Mouse (Mus musculus) spleen, adult 2 months (tissue): ENCODE results near the gene Mettl7a3. TPM values are rescaled to one million over a fixed set of nuclear protein-coding genes. Genes with fewer than 3 reads are reported as not detected.
A peak's percentile ranks its signal among the peaks of the same experiment; 100 is the strongest.
"Not testable (repeated sequence)": the region's sequence is repeated elsewhere in the genome, so short reads cannot be mapped to it uniquely, and the experiment has no call there.

Experiments
- DNase-seq, 2 experiments: peaks; one replicate each; pipeline versions ENCODE4 v3.0.0 to v3.0.0-alpha.2; 2012 to 2021; ENCODE audit warnings: low spot score in 2 of 2, low read depth in 1 of 2
- H3K27ac ChIP-seq: fragments of 200-500 bp; 2 replicates; pipeline ENCODE4 v1.5.1; 2012; ENCODE audit warnings: low read length, inconsistent platforms; ENCODE audit not compliant: insufficient read depth
- H3K27me3 ChIP-seq: fragments of 200-500 bp; 2 replicates; pipeline ENCODE4 v1.6.1; 2012; ENCODE audit warnings: mild to moderate bottlenecking, moderate library complexity, low read length, inconsistent platforms; ENCODE audit not compliant: control insufficient read depth, insufficient read depth
- H3K36me3 ChIP-seq: fragments of 200-500 bp; 2 replicates; pipeline ENCODE4 v1.6.1; 2012; ENCODE audit warnings: mild to moderate bottlenecking, low read length, inconsistent platforms; ENCODE audit not compliant: control insufficient read depth, insufficient read depth
- H3K4me1 ChIP-seq: fragments of 200-500 bp; 2 replicates; pipeline ENCODE4 v1.6.1; 2011; ENCODE audit warnings: inconsistent platforms; ENCODE audit not compliant: control insufficient read depth, insufficient read depth, insufficient read length
- H3K4me3 ChIP-seq: fragments of 200-500 bp; 2 replicates; pipeline ENCODE4 v1.5.1; 2011; ENCODE audit warnings: mild to moderate bottlenecking, inconsistent platforms; ENCODE audit not compliant: insufficient read depth, insufficient read length; ENCODE audit errors: extremely low read depth
- CTCF ChIP-seq: fragments of 200-500 bp; IDR thresholded peaks from 2 replicates; pipeline ENCODE4 v1.5.1; 2011; ENCODE audit warnings: mild to moderate bottlenecking, inconsistent platforms; ENCODE audit not compliant: insufficient read depth, insufficient read length, insufficient replicate concordance; ENCODE audit errors: extremely low read depth
- POLR2A ChIP-seq: fragments of 200-500 bp; IDR thresholded peaks from 2 replicates; pipeline ENCODE4 v1.6.1; 2011; ENCODE audit warnings: low read depth, low read length, inconsistent platforms
- WGBS: fragments of 180-500 bp; shearing (Covaris S2); methylation state at CpG from one replicate; pipeline ENCODE4 v1.1.7; 2018; 5-methylcytosine and 5-hydroxymethylcytosine counted together
- polyA plus RNA-seq: library from polyadenylated mRNA; depleted of rRNA; stranded (reverse); fragments of >200 nt; gene quantifications from 2 replicates; pipeline ENCODE4 v1.2.3, GENCODE M21; 2012

Mettl7a3 gene
- polyA plus RNA-seq, 1 experiment, result 0.08 TPM

DNA sequence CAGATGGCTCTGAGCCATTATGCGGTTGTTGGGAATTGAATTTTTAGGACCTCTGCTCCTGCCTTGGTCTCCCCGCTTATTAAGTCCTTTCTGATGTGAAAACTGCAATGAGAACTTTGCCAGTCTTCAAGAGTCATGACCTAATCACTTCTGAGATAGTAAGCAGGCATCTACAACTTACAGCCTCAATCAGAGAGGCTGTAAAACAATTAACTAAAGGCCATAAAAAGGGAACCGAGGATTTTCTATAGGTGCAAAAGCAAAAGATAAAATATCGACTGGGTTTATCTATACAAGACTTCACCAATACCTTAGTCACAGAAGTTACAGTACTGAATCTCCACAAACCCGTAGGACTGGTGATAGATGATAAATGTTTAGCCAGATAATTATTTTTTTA is 21.1 kb downstream of the Mettl7a3 start:
- TF ChIP-seq CTCF, result no peak
- no peak for TF ChIP-seq POLR2A
- Histone ChIP-seq H3K27ac (no peak overlapping the region), H3K4me3 (no peak overlapping the region), H3K36me3 (no peaks in the 10 kb centered on the region), H3K4me1 (no peaks in the 10 kb centered on the region), H3K27me3 (no peaks in the 10 kb centered on the region)
- 70% methylated on average over 5 of the region's 5 CpGs for WGBS
- no peak for DNase-seq

DNA sequence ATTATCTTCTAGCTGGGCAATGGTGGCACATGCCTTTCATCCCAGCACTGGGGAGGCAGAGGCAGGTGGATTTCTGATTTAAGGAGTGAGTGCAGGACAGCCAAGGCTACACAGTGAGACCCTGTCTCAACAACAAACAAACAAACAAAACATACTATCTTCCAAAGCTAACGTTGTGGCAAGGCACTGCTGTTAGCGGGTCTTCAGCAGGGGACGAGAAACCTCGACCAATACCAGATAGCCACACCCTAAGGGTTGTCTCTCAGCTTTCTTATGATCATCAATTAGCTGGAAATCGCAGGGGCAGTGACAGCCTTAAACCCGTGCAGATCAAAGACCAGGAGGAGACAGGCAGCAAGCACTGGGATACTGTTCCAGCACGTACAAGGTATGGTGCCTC is 29.5 kb downstream of the Mettl7a3 start, which contains the start of gene Higd1c:
Gene Higd1c, plus strand, starts transcription at position 301 of the 400 bp plus-strand sequence.
- Histone ChIP-seq H3K36me3 (no peaks in the 10 kb centered on the region), H3K4me1 (no peaks in the 10 kb centered on the region), H3K27ac (no peak within 1 kb of the TSS), H3K4me3 (no peak within 1 kb of the TSS), H3K27me3 (no peaks in the 10 kb centered on the region)
- no peak for DNase-seq
- TF ChIP-seq CTCF (no peak), POLR2A (no peak)
- WGBS, result 81% methylated on average over 7 of the region's 7 CpGs

DNA sequence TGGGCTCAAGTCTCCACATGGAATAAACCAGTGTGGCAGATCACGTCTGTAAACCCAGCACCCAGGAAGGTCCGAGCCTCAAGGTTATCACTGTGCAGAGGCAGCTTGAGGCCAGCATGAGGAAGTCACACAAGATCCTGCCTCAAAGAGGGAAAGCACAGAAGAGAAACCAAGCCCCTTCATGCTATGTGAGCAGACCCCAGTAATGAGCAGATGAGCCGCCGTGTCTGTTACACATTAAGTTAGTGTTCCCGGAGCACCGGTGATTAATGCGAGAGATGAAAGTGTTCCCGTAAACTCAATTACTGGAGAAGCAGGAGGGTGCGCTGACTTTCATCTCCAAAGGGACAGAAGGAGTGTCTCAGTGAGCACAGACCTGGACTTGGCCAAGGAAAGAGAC is 31.2 kb downstream of the Mettl7a3 start:
- not testable (repeated sequence) for H3K4me1 ChIP-seq, DNase-seq, H3K27me3 ChIP-seq, H3K4me3 ChIP-seq, H3K27ac ChIP-seq, H3K36me3 ChIP-seq
- WGBS, result 88% methylated on average over 9 of the region's 9 CpGs

DNA sequence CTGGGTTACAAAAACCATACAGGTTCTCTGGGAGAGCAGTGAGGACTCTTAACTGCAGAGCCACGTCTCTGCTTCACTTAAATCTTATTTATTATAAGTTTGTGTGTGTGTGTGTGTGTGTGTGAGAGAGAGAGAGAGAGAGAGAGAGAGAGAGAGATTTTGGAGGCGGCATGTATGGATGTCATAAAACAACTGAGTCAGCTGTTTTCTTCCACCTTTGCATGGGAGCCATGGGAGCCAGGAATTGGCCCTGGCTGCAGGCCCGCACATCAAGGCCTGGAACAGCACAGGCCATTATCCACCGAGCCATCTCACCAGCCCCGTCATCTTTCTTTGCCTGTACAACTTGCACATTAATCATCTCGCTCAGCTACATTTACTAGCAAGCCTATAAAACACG is 32.4 kb downstream of the Mettl7a3 start:
- no peak overlapping the region for H3K4me3 ChIP-seq
- DNase-seq, result no peak
- H3K27me3 ChIP-seq, result no peaks in the 10 kb centered on the region
- H3K36me3 ChIP-seq, result no peaks in the 10 kb centered on the region
- no peak overlapping the region for H3K27ac ChIP-seq
- TF ChIP-seq POLR2A (no peak), CTCF (no peak)
- no peaks in the 10 kb centered on the region for H3K4me1 ChIP-seq
- 87% methylated on average over 7 of the region's 7 CpGs for WGBS

DNA sequence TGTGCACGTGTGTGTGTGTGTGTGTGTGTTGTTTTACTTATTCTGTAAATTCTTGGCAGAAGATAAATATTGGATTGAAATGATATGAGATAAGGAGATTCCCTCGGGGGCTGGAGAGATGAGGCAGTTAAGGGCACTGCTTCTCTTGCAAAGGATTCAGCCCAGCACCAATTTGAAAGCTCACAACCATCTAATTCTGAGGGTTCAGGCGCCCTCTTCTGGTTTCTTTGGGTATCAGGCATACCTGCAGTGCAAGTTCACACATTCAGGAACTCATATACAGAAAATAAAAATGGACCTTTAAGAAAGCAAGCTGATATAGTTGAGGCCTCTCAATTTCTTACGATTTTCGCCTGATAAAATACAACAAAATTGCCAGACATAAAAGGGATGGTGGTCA is 40.3 kb downstream of the Mettl7a3 start:
- H3K27ac ChIP-seq, result no peak overlapping the region
- no peaks in the 10 kb centered on the region for H3K36me3 ChIP-seq
- H3K4me3 ChIP-seq, result no peak overlapping the region
- peak in 1 of 2 experiments; percentile 17 for DNase-seq
- 51% methylated on average over 5 of the region's 5 CpGs for WGBS
- H3K4me1 ChIP-seq, result no peaks in the 10 kb centered on the region
- peak; percentile 24; the same call in 1 of the 2 replicates for TF ChIP-seq CTCF
- TF ChIP-seq POLR2A, result no peak
- H3K27me3 ChIP-seq, result no peaks in the 10 kb centered on the region

DNA sequence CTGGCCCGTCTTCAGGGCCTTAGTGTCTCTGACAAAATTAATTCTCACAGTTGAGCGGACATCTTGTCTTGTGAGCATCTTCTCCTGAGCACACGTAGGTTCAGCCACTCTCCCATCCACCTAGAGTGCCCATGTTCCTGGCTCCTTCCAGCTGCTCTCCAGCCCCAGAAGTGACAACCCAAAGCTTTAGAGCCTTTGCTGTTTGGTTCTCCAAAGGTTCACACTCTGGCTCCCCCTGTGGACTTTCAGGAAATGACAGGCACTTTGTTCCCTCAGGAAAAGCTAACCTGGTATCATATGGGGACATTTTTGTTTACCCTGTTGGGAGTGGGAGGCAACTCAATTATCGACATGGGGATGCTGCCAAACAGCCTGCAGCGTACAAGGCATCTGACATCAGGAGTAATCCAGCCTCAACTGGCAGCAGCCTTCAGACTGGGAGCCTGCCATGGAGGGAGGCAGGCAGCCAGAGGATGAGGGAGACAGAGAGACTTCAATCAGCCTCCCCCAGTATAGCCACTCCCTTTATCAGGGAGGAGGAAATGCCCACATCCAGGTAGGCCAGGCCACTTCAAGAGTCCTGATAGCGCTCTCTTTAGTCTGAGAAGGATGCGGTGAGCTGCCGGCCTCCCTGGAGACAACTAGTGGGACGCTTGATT is 43.2 kb downstream of the Mettl7a3 start:
- H3K27me3 ChIP-seq, H3K4me1 ChIP-seq, H3K36me3 ChIP-seq, H3K4me3 ChIP-seq, H3K27ac ChIP-seq, DNase-seq: not testable (repeated sequence)
- WGBS, result 57% methylated on average over 4 of the region's 9 CpGs

DNA sequence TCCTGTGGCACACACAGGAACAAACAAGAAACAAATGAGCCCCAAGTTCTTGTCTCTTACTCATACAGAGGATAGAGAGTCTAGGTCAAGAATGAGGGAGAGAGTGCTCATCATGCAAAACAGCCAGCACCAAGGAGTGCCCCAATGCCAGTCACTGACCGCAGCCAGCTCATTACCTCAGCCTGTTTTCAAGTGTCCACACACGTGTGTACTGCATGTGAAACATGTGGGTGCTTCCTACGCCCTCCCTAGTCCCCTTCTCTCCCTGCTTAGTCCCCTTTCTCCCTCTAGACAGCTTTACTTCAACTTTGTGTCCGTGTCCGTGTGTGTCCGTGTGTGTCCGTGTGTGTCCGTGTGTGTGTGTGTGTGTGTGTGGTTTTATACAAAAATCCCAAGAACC is 44.9 kb downstream of the Mettl7a3 start:
- TF ChIP-seq POLR2A (no peak), CTCF (no peak)
- H3K4me1 ChIP-seq, result no peaks in the 10 kb centered on the region
- H3K27ac ChIP-seq, result no peak overlapping the region
- no peaks in the 10 kb centered on the region for H3K27me3 ChIP-seq
- no peak overlapping the region for H3K4me3 ChIP-seq
- no peaks in the 10 kb centered on the region for H3K36me3 ChIP-seq
- WGBS, result 90% methylated on average over 8 of the region's 8 CpGs
- DNase-seq, result no peak

DNA sequence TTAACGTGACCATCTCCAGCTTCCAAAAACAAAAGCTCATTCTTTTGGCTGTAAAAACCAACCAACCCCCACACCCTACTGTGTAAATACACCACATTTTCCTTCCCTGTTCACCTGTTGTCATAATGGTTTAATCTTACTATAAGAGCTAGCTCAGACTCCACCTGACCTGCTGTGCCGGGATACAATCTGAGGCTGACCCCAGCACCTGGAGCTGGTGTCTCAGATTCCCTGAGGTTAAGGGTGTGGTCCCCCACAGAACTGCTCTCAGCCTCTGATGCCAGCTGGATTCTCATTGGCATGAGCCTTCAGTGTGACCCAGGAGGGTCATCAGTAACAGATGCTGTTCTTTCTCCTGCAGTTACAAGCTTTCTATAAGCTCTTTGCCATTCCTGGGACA is 45.4 kb downstream of the Mettl7a3 start:
- WGBS, result 73% methylated on average over 2 of the region's 2 CpGs
- no peaks in the 10 kb centered on the region for H3K36me3 ChIP-seq
- no peaks in the 10 kb centered on the region for H3K4me1 ChIP-seq
- no peak overlapping the region for H3K4me3 ChIP-seq
- H3K27ac ChIP-seq, result no peak overlapping the region
- H3K27me3 ChIP-seq, result no peaks in the 10 kb centered on the region
- no peak for DNase-seq
- TF ChIP-seq POLR2A, result no peak
- no peak for TF ChIP-seq CTCF
